Mouse (Mus musculus): Measurements from ENCODE around the gene Zfp961. TPM values are rescaled to one million over a fixed set of nuclear protein-coding genes. Genes with fewer than 3 reads are reported as not detected.
"Not testable (repeated sequence)": the region's sequence is repeated elsewhere in the genome, so short reads cannot be mapped to it uniquely, and the experiment has no call there.

Zfp961 gene
- polyA plus RNA-seq, 1 experiment from 2014 or later: 15.0 TPM

- H3K4me2 ChIP-seq (replicated peaks); H3K36me3 ChIP-seq; H3K9ac ChIP-seq; H3K9me3 ChIP-seq (replicated peaks); H3K27ac ChIP-seq (replicated peaks); H3K27me3 ChIP-seq; H3K4me1 ChIP-seq; ATAC-seq (ENCODE audit: insufficient number of reproducible peaks, low FRiP score, low TSS enrichment, low read depth); H3K4me3 ChIP-seq (replicated peaks): not testable (repeated sequence)
- WGBS: 80% methylated on average over 2 of the region's 2 CpGs
Observed at GRCm38 (mm10) chr8:71938037-71938436, 12.8 kb upstream of the Zfp961 start.

DNA sequence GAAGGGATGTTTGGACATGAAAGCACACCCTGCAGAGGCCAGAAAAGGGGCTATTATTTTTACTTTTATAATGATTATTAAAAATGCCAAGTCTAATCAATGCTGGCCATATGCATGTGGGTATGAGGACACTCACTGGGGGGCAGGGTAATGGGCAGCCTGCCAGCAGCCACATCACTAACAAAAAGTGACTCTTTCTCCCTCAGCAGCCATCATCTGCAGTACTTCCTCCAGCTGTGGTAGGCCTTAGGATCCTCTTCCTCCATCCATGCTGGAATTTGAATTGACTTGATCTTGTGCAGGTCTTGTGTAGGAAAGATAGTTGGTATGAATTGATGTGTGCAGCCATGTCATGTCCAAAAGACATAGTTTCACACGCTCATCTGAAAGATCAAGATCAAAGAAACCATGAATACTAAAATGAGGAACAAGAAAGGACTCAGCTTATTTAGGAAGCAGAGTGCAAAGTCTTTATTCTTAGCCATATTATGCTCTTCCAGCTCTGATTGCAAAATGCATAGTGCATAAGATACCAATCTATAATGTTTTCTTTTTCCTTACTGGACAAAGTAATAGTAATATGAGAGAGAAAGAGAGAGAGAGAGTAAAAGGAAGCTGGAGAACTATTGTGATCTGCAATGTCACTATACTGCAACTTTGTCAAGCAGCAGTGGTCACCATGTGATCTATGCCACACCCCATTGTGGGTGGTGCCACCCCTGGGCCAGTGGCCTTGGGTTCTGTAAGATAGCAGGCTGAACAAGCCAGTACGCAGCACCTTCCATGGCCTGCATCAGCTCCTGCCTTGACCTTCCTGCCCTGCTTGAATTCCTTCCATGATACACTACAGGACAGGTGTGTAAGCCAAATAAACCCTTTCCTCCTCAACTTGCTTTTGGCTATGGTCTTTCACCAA lies 10.3 kb upstream of the Zfp961 start:
- Histone ChIP-seq H3K9ac (no peak overlapping the region), H3K4me1 (no peaks in the 10 kb centered on the region), H3K36me3 (no peaks in the 10 kb centered on the region), H3K27ac (replicated peaks) (no peak overlapping the region), H3K4me2 (replicated peaks) (no peak overlapping the region), H3K27me3 (0 out of 2 replicates have a peak, but pooled peaks cover 7% of the 10 kb centered on the region), H3K9me3 (replicated peaks) (no peaks in the 10 kb centered on the region), H3K4me3 (replicated peaks) (no peak overlapping the region)
- ATAC-seq (ENCODE audit: insufficient number of reproducible peaks, low FRiP score, low TSS enrichment, low read depth): no peak
- WGBS: 78% methylated on average over 2 of the region's 2 CpGs

GRCm38 (mm10) chr8:71941776-71942175 lies 9.1 kb upstream of the Zfp961 start:
- no peaks in the 10 kb centered on the region for H3K36me3 ChIP-seq
- 0 out of 2 replicates have a peak, but pooled peaks cover 7% of the 10 kb centered on the region for H3K27me3 ChIP-seq
- H3K27ac ChIP-seq (replicated peaks): no peak overlapping the region
- 81% methylated on average over 1 of the region's 1 CpGs for WGBS
- H3K4me1 ChIP-seq: no peaks in the 10 kb centered on the region
- no peak overlapping the region for H3K9ac ChIP-seq
- no peak overlapping the region for H3K4me3 ChIP-seq (replicated peaks)
- H3K4me2 ChIP-seq (replicated peaks): no peak overlapping the region
- no peak for ATAC-seq (ENCODE audit: insufficient number of reproducible peaks, low FRiP score, low TSS enrichment, low read depth)
- no peaks in the 10 kb centered on the region for H3K9me3 ChIP-seq (replicated peaks)

- H3K27ac ChIP-seq (replicated peaks): no peak overlapping the region
- H3K36me3 ChIP-seq: no peaks in the 10 kb centered on the region
- ATAC-seq (ENCODE audit: insufficient number of reproducible peaks, low FRiP score, low TSS enrichment, low read depth): no peak
- 0 out of 2 replicates have a peak, but pooled peaks cover 7% of the 10 kb centered on the region for H3K27me3 ChIP-seq
- H3K4me1 ChIP-seq: peaks cover 15% of the 10 kb centered on the region; the same call in 1 of the 2 replicates
- 91% methylated on average over 5 of the region's 5 CpGs for WGBS
- H3K9ac ChIP-seq: no peak overlapping the region
- no peaks in the 10 kb centered on the region for H3K9me3 ChIP-seq (replicated peaks)
- no peak overlapping the region for H3K4me3 ChIP-seq (replicated peaks)
- no peak overlapping the region for H3K4me2 ChIP-seq (replicated peaks)
Observed at GRCm38 (mm10) chr8:71948624-71949023, 2.2 kb upstream of the Zfp961 start.

- WGBS: 30% methylated on average over 14 of the region's 14 CpGs
- no peak for ATAC-seq (ENCODE audit: insufficient number of reproducible peaks, low FRiP score, low TSS enrichment, low read depth)
- Histone ChIP-seq H3K36me3 (peaks cover 9% of the 10 kb centered on the region), H3K4me2 (replicated peaks) (peak overlapping the region; percentile 64), H3K4me1 (peaks cover 15% of the 10 kb centered on the region; the same call in 1 of the 2 replicates), H3K9me3 (replicated peaks) (0 out of 2 replicates have a peak, but pooled peaks cover 14% of the 10 kb centered on the region), H3K27me3 (no peaks in the 10 kb centered on the region), H3K27ac (replicated peaks) (no peak overlapping the region), H3K4me3 (replicated peaks) (peak overlapping the region; percentile 83), H3K9ac (peak overlapping the region; percentile 54; the same call in 1 of the 2 replicates)
Observed at GRCm38 (mm10) chr8:71951436-71952161, 761 bp downstream of the Zfp961 start.

GRCm38 (mm10) chr8:71952489-71952888 lies 1.7 kb downstream of the Zfp961 start:
- H3K27ac ChIP-seq (replicated peaks): no peak overlapping the region
- no peak overlapping the region for H3K4me2 ChIP-seq (replicated peaks)
- no peak for ATAC-seq (ENCODE audit: insufficient number of reproducible peaks, low FRiP score, low TSS enrichment, low read depth)
- no peak overlapping the region for H3K9ac ChIP-seq
- no peak overlapping the region for H3K4me3 ChIP-seq (replicated peaks)
- WGBS: 94% methylated on average over 1 of the region's 1 CpGs
- H3K9me3 ChIP-seq (replicated peaks): 0 out of 2 replicates have a peak, but pooled peaks cover 14% of the 10 kb centered on the region
- H3K36me3 ChIP-seq: peaks cover 9% of the 10 kb centered on the region
- H3K27me3 ChIP-seq: no peaks in the 10 kb centered on the region
- peaks cover 15% of the 10 kb centered on the region; the same call in 1 of the 2 replicates for H3K4me1 ChIP-seq

DNA sequence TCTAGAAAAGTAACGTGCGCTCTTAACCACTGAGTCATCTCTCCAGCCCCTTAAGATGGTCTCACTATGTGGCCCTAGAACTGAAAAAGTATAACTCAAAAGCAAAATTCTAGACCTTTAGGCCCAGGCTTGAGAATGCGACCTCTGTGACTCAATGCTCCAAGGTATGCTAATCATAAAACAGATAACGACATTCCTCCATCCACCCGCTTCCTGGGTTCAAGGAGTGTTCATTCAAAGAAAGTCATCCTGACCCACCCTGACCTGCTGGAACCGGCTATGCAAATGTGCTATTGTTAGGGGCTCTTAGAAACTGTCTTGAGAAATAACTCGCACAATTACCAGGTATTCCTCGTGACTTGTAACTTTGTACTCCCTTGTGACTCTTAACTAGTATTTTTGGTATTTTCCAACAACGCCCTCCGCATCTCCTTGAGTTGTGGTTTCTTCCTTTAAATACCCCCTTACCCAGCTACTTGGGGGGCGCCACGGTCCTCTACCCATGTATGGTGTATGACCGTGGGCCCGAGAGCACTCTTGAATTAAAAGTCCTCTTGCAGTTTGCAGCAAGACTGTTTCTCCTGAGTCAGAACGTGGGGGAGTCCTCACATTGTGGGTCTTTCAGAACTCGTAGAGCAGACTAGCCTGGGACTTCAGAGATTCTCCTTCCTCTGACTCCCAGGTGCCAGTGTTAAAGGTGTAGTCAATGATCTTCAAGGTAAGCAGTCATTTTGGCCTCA lies 2.3 kb downstream of the Zfp961 start:
- H3K27ac ChIP-seq (replicated peaks); H3K36me3 ChIP-seq; H3K9ac ChIP-seq; ATAC-seq (ENCODE audit: insufficient number of reproducible peaks, low FRiP score, low TSS enrichment, low read depth); H3K27me3 ChIP-seq; H3K4me2 ChIP-seq (replicated peaks); H3K4me3 ChIP-seq (replicated peaks): not testable (repeated sequence)
- Histone ChIP-seq H3K9me3 (replicated peaks) (0 out of 2 replicates have a peak, but pooled peaks cover 14% of the 10 kb centered on the region), H3K4me1 (peaks cover 15% of the 10 kb centered on the region; the same call in 1 of the 2 replicates)
- 93% methylated on average over 16 of the region's 16 CpGs for WGBS

DNA sequence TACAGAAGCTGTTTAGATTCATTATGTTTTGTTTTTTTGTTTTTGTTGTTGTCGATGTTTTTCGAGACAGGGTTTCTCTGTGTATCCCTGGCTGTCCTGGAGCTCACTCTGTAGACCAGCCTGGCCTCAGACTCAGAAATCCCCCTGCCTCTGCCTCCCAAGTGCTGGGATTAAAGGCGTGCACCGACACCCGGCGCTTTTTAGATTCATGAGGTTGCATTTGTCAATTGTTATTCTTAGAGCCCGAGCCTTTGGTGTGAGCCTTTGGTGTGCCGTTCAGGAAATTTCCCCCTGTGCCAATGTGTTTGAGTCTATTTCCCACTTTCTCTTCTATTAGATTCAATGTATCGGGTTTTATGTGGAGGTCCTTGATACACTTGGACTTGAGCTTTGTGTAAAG lies 3.8 kb downstream of the Zfp961 start:
- WGBS: 96% methylated on average over 9 of the region's 9 CpGs
- no peak overlapping the region for H3K4me2 ChIP-seq (replicated peaks)
- H3K4me3 ChIP-seq (replicated peaks): no peak overlapping the region

DNA sequence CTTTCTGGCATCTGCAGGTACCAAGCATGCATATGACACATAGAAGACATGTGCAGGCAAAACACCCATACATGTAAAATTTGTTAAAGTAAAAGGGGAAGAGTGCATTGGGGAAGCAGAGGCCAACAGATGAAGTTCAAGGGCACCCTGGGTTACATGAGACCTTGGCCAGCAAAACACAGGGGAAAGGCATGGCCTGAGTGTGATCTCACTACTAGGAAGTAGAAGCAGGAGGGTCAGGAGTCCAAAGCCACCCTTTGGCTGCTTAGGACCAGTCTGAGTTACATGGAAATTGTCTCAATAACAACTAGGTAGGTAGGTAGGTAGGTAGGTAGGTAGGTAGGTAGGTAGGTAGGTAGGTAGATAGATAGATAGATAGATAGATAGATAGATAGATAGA lies 9.6 kb downstream of the Zfp961 start:
- no peak overlapping the region for H3K4me3 ChIP-seq (replicated peaks)

More for the DNA sequence above, 3.8 kb downstream of the Zfp961 start:
- peaks cover 9% of the 10 kb centered on the region for H3K36me3 ChIP-seq
- no peak overlapping the region for H3K9ac ChIP-seq
- peaks cover 15% of the 10 kb centered on the region; the same call in 1 of the 2 replicates for H3K4me1 ChIP-seq
- H3K9me3 ChIP-seq (replicated peaks): 0 out of 2 replicates have a peak, but pooled peaks cover 14% of the 10 kb centered on the region
- H3K27me3 ChIP-seq: no peaks in the 10 kb centered on the region
- H3K27ac ChIP-seq (replicated peaks): no peak overlapping the region
- no peak for ATAC-seq (ENCODE audit: insufficient number of reproducible peaks, low FRiP score, low TSS enrichment, low read depth)

GRCm38 (mm10) chr8:71961796-71962195 lies 11.0 kb downstream of the Zfp961 start:
- Histone ChIP-seq H3K4me2 (replicated peaks) (no peak overlapping the region), H3K27ac (replicated peaks) (no peak overlapping the region), H3K9ac (no peak overlapping the region), H3K27me3 (no peaks in the 10 kb centered on the region), H3K4me1 (no peaks in the 10 kb centered on the region), H3K36me3 (peaks cover 29% of the 10 kb centered on the region), H3K9me3 (replicated peaks) (0 out of 2 replicates have a peak, but pooled peaks cover 6% of the 10 kb centered on the region), H3K4me3 (replicated peaks) (no peak overlapping the region)
- no peak for ATAC-seq (ENCODE audit: insufficient number of reproducible peaks, low FRiP score, low TSS enrichment, low read depth)
- WGBS: 90% methylated on average over 5 of the region's 5 CpGs

More for the DNA sequence above, 9.6 kb downstream of the Zfp961 start:
- H3K27me3 ChIP-seq: no peaks in the 10 kb centered on the region
- no peak overlapping the region for H3K4me2 ChIP-seq (replicated peaks)
- no peak overlapping the region for H3K27ac ChIP-seq (replicated peaks)
- no peak for ATAC-seq (ENCODE audit: insufficient number of reproducible peaks, low FRiP score, low TSS enrichment, low read depth)
- no peak overlapping the region for H3K9ac ChIP-seq
- H3K36me3 ChIP-seq: peaks cover 16% of the 10 kb centered on the region
- H3K4me1 ChIP-seq: no peaks in the 10 kb centered on the region
- no peaks in the 10 kb centered on the region for H3K9me3 ChIP-seq (replicated peaks)

Measured in embryonic facial prominence, embryonic 15.5 days (tissue).